9 mouse cellular contexts compared by ENCODE assay signal in the genomic region with DNA sequence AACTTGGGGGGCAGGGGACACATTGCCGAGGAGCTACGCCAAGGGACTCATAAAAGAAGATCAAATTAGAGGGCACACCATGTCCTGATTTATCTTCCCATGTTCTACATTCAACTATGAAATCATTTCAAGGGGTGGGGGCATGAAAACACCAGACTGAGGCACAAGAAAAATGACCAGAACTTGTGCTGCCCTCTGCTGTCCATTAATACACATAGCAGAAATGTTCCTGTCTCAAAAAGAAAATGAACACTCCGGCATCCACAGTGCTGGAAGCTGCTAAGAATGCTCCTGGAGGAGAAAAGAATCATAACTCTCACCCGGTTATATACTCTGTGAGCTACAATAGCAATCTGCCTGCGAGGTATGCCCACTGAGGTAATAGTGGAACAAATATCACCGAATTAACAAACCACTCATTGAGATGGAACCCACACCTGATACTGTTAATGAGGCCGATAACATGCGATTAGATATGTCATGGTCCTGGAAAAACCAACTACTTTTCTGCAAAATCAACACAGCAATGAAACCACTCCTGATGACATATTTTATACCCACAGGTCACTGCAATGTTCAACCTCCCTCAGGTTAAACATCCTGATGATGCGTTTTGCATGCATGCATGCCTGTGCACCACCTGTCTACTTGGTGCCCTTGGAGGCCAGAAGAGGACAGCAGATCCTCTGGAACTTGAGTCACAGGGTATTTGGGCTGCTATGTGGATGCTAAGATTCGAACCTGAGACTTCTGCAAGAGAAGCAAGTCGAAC.
DNase-seq lines count a peak whose midpoint lies in the region; ATAC-seq and TF ChIP-seq lines count a peak whose summit lies in the region.
"Had no signal": no experiment of that assay in that cellular context is flagged by ENCODE, and none has a peak within 500 bp of the region (broad histone marks: within the 10 kb centered on the region; RNA-seq: fewer than 3 reads in every experiment).

No protein-coding gene starts in this region.

- ATAC-seq in forebrain, embryonic 11.5 days (replicated peaks; ENCODE audit: low FRiP score) = no peak
- ATAC-seq in forebrain, embryonic 15.5 days (replicated peaks) = no peak
- ATAC-seq in limb, embryonic 11.5 days (ENCODE audit: insufficient number of reproducible peaks, low FRiP score, low TSS enrichment, low read depth) = no peak

- no peaks in the 10 kb centered on the region for H3K27me3 ChIP-seq in forebrain, embryonic 11.5 days (ENCODE audit: control insufficient read depth, insufficient read depth, low read length)
- H3K27me3 ChIP-seq in forebrain, embryonic 15.5 days = no peaks in the 10 kb centered on the region
- no peaks in the 10 kb centered on the region for H3K27me3 ChIP-seq in limb, embryonic 11.5 days (ENCODE audit: control insufficient read depth, insufficient read depth, low read length)
- 0 out of 2 replicates have a peak, but pooled peaks cover 3% of the 10 kb centered on the region for H3K27me3 ChIP-seq in limb, embryonic 10.5 days (ENCODE audit: low read depth, poor library complexity, severe bottlenecking)

- H3K36me3 ChIP-seq in forebrain, embryonic 11.5 days (ENCODE audit: control insufficient read depth, insufficient read depth, low read length) = no peaks in the 10 kb centered on the region
- H3K36me3 ChIP-seq in forebrain, embryonic 15.5 days = no peaks in the 10 kb centered on the region
- no peaks in the 10 kb centered on the region for H3K36me3 ChIP-seq in limb, embryonic 11.5 days (ENCODE audit: control insufficient read depth, insufficient read depth, low read length)
- no peaks in the 10 kb centered on the region for H3K36me3 ChIP-seq in limb, embryonic 10.5 days
- H3K36me3 ChIP-seq: heart, embryonic 13.5 days had no signal

- peak; percentile 66; the same call in 1 of the 2 replicates for TF ChIP-seq CTCF in brain, embryonic 14.5 days (IDR thresholded peaks at IDR 0.05; ENCODE audit: borderline replicate concordance, extremely low read depth, insufficient read depth, insufficient read length)

- no peak overlapping the region for H3K27ac ChIP-seq in forebrain, embryonic 11.5 days (ENCODE audit: low read depth, low read length)
- no peak overlapping the region for H3K27ac ChIP-seq in forebrain, embryonic 15.5 days (replicated peaks)
- H3K27ac ChIP-seq in limb, embryonic 11.5 days (replicated peaks; ENCODE audit: low read depth, low read length) = no peak overlapping the region
- H3K27ac ChIP-seq in limb, embryonic 10.5 days = no peak overlapping the region
- H3K27ac ChIP-seq: heart, embryonic 13.5 days had no signal

- H3K9me3 ChIP-seq in forebrain, embryonic 11.5 days (ENCODE audit: control insufficient read depth, low read length) = no peaks in the 10 kb centered on the region
- H3K9me3 ChIP-seq in forebrain, embryonic 15.5 days = no peaks in the 10 kb centered on the region
- no peaks in the 10 kb centered on the region for H3K9me3 ChIP-seq in limb, embryonic 11.5 days (ENCODE audit: control insufficient read depth, low read length)
- H3K9me3 ChIP-seq in limb, embryonic 10.5 days (replicated peaks) = no peaks in the 10 kb centered on the region
- H3K9me3 ChIP-seq: heart, embryonic 13.5 days had no signal

- intact Hi-C loops in left cerebral cortex, postnatal 4 days (cut with DNase I) = loop anchor here (10.0 kb wide), 2 partner anchors 317 to 457 kb away; no protein-coding TSS in a partner anchor

- 67% methylated on average over 11 of the region's 11 CpGs for WGBS in forebrain, embryonic 11.5 days
- WGBS in forebrain, embryonic 15.5 days = 63% methylated on average over 11 of the region's 11 CpGs
- 67% methylated on average over 11 of the region's 11 CpGs for WGBS in limb, embryonic 11.5 days
- WGBS in limb, embryonic 10.5 days = 70% methylated on average over 11 of the region's 11 CpGs

- no peak overlapping the region for H3K4me3 ChIP-seq in forebrain, embryonic 11.5 days (ENCODE audit: low read depth, low read length)
- no peak overlapping the region for H3K4me3 ChIP-seq in forebrain, embryonic 15.5 days
- no peak overlapping the region for H3K4me3 ChIP-seq in limb, embryonic 11.5 days (ENCODE audit: low read depth, low read length)
- no peak overlapping the region for H3K4me3 ChIP-seq in limb, embryonic 10.5 days
- H3K4me3 ChIP-seq: heart, embryonic 13.5 days had no signal

- H3K4me2 ChIP-seq in forebrain, embryonic 11.5 days (ENCODE audit: low read depth, low read length, severe bottlenecking) = no peak overlapping the region
- no peak overlapping the region for H3K4me2 ChIP-seq in forebrain, embryonic 15.5 days (replicated peaks)
- no peak overlapping the region for H3K4me2 ChIP-seq in limb, embryonic 11.5 days (ENCODE audit: low read depth, severe bottlenecking)
- H3K4me2 ChIP-seq: heart, embryonic 13.5 days had no signal

- TF ChIP-seq POLR2A in brain, embryonic 14.5 days (IDR thresholded peaks at IDR 0.05; ENCODE audit: borderline replicate concordance, extremely low read depth, insufficient read depth, insufficient read length, poor library complexity, severe bottlenecking) = no peak

- H3K4me1 ChIP-seq in forebrain, embryonic 11.5 days (replicated peaks; ENCODE audit: control insufficient read depth, insufficient read depth, low read length) = no peaks in the 10 kb centered on the region
- H3K4me1 ChIP-seq in forebrain, embryonic 15.5 days = peaks cover 11% of the 10 kb centered on the region
- no peaks in the 10 kb centered on the region for H3K4me1 ChIP-seq in limb, embryonic 11.5 days (ENCODE audit: control insufficient read depth, insufficient read depth, low read length)
- no peaks in the 10 kb centered on the region for H3K4me1 ChIP-seq in limb, embryonic 10.5 days
- H3K4me1 ChIP-seq: heart, embryonic 13.5 days had no signal

- DNase-seq in forebrain, embryonic 11.5 days (ENCODE audit: low spot score) = peak; percentile 54
- DNase-seq in limb, embryonic 11.5 days (ENCODE audit: low spot score) = peak; percentile 33
- no peak for DNase-seq in limb, embryonic 10.5 days (ENCODE audit: low spot score)
- peak; percentile 84 for DNase-seq in brain, embryonic 14.5 days (ENCODE audit: low read depth)
- peak; percentile 24 for DNase-seq in induced T-regulatory cell, adult 2 months (ENCODE audit: low read depth)
- peak; percentile 4 for DNase-seq in skeletal muscle tissue, adult 2 months (ENCODE audit: low read depth, low spot score)
- no peak for DNase-seq in left cerebral cortex, postnatal 4 days

- H3K9ac ChIP-seq in forebrain, embryonic 11.5 days (ENCODE audit: low read length) = no peak overlapping the region
- H3K9ac ChIP-seq in forebrain, embryonic 15.5 days (replicated peaks) = no peak overlapping the region
- H3K9ac ChIP-seq in limb, embryonic 11.5 days (ENCODE audit: low read length) = no peak overlapping the region
- H3K9ac ChIP-seq: heart, embryonic 13.5 days had no signal

Comparison
In these comparisons a context has a peak if more than half of its experiments do, and no peak if none do; other contexts are left out.
1. DNase-seq: peak in forebrain, embryonic 11.5 days (single experiment), limb, embryonic 11.5 days (single experiment), brain, embryonic 14.5 days (single experiment), induced T-regulatory cell, adult 2 months (single experiment) and skeletal muscle tissue, adult 2 months (single experiment); none in limb, embryonic 10.5 days (single experiment) and left cerebral cortex, postnatal 4 days (single experiment).